Mouse (Mus musculus): ENCODE measurements around the gene Wnt10b. TPM values are rescaled to one million over a fixed set of nuclear protein-coding genes. Genes with fewer than 3 reads are reported as not detected.
A peak's percentile ranks its signal among the peaks of the same experiment; 100 is the strongest.

The Wnt10b gene
- total RNA-seq, 2 experiments from 2014 or later: not detected

- no peak for ATAC-seq (replicated peaks; ENCODE audit: low FRiP score, poor library complexity, severe bottlenecking)
Measured at GRCm38 (mm10) chr15:98736521-98736920, 41.4 kb downstream of the Wnt10b start.

DNA sequence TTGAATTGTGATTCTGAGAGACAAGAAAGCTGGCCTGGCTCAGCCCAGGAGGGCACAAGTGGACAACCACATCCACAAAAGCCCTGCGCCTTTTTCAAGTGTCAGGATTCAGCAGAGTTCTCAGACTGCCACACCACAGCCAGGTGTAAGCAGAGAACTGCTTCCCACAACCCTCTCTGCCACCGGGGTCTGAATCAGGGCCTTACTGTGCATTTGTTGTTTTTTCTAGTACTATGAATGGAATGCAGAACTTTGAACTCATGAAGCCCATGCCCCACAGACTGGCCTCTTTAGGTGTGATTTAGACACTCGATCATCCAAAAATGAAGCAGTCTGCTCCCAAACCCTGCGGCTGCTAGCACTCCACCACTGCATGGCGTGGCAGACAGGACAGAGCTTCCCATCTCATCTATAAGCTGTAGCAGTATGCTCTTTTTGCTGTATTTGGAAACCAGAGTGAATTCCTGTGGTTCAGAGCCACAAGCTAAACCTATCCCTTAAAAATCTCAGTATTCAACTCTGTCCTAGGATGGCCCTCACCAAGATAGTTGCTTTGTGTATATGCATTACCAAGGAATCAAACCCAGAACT lies 43.9 kb downstream of the Wnt10b start:
- no peak for ATAC-seq (replicated peaks; ENCODE audit: low FRiP score, poor library complexity, severe bottlenecking)

DNA sequence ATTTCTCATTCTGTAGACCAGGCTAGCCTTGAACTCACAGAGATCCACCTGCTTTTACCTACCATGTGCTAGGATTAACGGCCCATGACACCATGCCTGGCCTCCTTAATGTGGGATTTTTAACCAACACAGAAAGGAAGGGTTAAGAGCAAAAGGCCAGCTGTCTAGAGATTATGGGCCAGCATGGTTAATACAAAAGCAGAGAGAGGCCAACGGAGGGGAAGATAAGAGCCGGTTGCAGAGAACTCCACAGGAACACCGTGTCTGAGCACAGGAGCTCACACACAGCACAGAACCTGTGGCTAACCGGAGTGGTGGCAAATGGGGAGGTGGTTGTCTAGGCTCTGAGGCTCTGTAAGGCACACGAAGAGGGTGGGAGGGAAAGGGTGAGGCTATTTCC lies 44.6 kb downstream of the Wnt10b start:
- ATAC-seq (replicated peaks; ENCODE audit: low FRiP score, poor library complexity, severe bottlenecking): no peak

GRCm38 (mm10) chr15:98732006-98732531 lies 45.9 kb downstream of the Wnt10b start:
- ATAC-seq (replicated peaks; ENCODE audit: low FRiP score, poor library complexity, severe bottlenecking): no peak

- no peak for ATAC-seq (replicated peaks; ENCODE audit: low FRiP score, poor library complexity, severe bottlenecking)
Measured at GRCm38 (mm10) chr15:98730790-98731189, 47.2 kb downstream of the Wnt10b start.

GRCm38 (mm10) chr15:98729791-98730545 lies 48.0 kb downstream of the Wnt10b start:
- no peak for ATAC-seq (replicated peaks; ENCODE audit: low FRiP score, poor library complexity, severe bottlenecking)

DNA sequence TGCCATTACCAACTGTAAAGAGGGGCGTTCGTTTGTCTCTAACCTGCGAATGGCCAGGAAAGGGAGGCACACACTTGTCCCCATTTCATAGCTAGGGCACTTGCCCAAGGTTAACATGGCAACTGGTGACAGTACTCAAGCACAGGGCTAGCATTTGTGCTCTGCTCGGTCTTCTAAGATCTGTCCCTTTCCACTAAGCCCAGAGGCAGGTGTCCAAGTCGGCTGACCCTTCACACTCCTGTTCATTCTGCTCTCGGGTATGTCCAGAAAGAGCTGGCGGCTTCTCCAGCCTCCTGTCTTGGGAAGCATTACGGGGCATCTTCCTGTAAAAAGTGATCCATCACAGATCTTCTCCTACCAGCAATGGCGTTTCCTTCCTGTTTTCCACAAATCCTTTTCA lies 49.6 kb downstream of the Wnt10b start:
- ATAC-seq (replicated peaks; ENCODE audit: low FRiP score, poor library complexity, severe bottlenecking): 0 out of 2 replicates have a peak, but pooled peaks have one; percentile 15

DNA sequence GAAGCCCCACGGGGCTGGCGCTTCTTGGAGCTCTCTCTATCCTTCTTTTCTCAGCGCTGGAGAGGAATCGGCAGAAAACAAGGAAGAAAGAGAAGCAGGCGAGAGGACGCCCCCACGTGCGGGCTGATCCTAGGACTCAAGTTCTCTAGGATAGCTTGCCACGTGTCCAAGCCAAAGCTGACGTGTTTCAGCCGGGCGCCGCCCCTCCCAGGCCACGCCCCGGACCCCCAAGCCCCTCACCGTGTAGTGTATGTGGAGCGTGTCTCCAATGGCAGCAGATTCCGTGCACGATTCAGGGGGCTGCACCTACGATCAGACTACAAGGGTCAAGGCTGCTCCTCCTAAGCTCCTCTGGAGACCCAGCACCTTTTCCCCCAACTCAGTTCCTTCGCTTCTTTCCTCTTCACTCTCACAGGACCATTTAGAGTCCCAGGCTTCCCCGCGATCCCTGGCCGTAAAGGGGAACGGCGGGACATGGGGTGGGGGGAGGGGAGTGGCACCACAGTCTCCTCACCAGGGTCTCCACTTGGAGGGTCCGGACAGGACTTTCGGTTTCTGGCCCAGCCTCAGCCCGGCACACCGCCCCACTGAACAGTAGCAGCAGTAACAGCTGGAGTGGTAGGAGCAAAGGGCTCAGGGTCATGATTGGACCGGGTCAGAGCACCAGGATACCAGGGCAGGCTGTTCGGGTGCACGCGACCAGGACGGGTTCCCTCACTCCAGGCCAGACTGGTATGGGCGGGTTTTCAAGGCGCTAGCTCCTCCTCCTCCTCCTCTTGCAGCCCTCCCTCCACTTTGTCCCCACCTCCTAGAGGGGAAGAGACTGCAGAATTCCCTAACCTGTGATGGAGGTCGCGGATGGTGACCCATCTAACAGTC lies 50.3 kb downstream of the Wnt10b start, which contains the start of gene Fkbp11:
TSS of gene Fkbp11 (minus strand) at position 756 of the 879 bp plus-strand sequence.
- 0 out of 2 replicates have a peak, but pooled peaks have one; percentile 19 for ATAC-seq (replicated peaks; ENCODE audit: low FRiP score, poor library complexity, severe bottlenecking)

DNA sequence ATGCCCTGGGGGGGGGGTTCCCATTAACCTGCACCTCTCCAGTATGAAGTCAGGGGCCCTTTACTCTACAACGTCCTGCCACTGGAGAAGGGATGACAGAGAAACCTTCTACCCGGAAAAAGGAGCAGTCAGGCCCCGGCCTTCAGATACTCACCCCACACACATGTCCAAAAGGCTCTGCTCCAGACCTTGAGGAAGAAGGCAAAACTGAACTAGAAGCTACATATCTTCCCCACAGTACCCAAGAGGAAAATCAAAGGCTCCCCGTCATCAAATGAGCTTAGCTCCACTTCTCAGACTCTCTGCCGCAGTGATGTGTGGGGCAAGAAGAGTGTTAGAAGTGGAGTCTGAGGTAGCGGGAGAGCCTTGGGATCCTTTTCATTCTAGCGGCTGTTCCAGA lies 51.2 kb downstream of the Wnt10b start:
- no peak for ATAC-seq (replicated peaks; ENCODE audit: low FRiP score, poor library complexity, severe bottlenecking)

GRCm38 (mm10) chr15:98726079-98726478 lies 51.9 kb downstream of the Wnt10b start:
- ATAC-seq (replicated peaks; ENCODE audit: low FRiP score, poor library complexity, severe bottlenecking): no peak

DNA sequence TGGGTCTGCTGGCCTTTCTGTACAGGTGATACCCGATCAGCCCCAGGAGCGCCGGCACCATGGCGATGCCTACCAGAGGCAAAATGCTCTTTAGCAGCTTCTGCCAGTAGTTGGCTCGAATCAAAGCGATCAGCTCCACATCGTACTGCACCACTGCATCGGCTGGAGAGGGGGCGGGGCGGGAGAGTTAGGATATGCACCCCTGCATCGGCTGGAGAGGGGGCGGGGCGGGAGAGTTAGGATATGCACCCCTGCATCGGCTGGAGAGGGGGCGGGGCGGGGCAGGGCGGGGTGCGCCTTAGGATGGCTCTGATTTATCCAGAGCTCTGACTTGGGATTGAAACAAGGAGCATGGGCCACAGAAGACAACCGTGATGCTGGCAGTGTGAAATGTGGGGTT lies 53.5 kb downstream of the Wnt10b start:
- ATAC-seq (replicated peaks; ENCODE audit: low FRiP score, poor library complexity, severe bottlenecking): no peak

DNA sequence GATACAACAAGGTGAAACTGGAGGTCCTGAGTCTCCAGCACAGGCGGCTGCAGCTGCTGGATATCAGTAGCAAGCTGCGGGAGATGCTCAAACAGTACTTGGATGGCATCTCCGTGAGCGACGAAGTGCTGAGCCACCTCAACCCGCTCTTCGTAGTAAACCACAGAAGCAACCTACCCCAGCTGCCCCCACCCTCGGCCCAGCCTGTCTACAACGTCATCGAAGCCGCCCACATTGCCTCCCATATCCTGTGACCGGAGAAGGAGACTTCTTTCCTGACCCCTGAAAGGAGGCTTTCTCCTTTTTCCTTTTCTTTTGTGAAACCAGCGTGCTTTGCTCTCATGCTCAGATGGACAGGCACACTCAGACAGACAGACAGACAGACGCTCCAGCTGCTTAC lies 55.1 kb downstream of the Wnt10b start:
- no peak for ATAC-seq (replicated peaks; ENCODE audit: low FRiP score, poor library complexity, severe bottlenecking)

DNA sequence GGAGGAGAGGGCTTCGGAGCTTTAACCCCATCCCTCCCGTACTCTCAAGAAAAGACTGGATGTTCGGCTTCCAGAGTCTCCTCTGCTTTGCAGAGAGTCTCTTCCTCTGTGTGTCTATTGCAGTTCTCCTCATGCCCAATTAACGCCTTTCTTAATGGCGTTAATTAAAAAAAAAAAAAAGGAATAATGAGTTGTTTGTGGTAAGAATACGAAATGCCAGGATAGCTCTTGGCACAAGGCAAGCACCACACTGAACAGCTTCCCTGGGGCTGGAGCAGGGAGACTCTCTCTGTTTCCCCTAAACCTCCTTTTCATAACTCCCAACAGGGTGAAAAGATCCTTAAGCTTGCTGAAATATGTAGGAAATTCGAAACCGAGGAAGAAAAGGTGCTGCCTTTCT lies 55.8 kb downstream of the Wnt10b start:
- ATAC-seq (replicated peaks; ENCODE audit: low FRiP score, poor library complexity, severe bottlenecking): no peak

Other genes with a start within 250 kb of the Wnt10b start
- gene Kansl2, start 243.9 kb downstream of the Wnt10b start, total RNA-seq (2015; ENCODE audit: low replicate concordance): 15.9 and 17.1 TPM in 2 replicates
- 4.9 and 11.4 TPM in 2 replicates for gene Kansl2, start 243.9 kb downstream of the Wnt10b start, total RNA-seq (2017; ENCODE audit: low replicate concordance)
- 23.8 and 41.1 TPM in 2 replicates for gene Ccnt1, start 207.2 kb downstream of the Wnt10b start, total RNA-seq (2015; ENCODE audit: low replicate concordance)
- gene Ccnt1, start 207.2 kb downstream of the Wnt10b start, total RNA-seq (2017; ENCODE audit: low replicate concordance): 37.2 and 38.3 TPM in 2 replicates
- not detected in 2 replicates for gene 4930415O20Rik, start 207.1 kb downstream of the Wnt10b start, total RNA-seq (2015; ENCODE audit: low replicate concordance)
- not detected in 2 replicates for gene 4930415O20Rik, start 207.1 kb downstream of the Wnt10b start, total RNA-seq (2017; ENCODE audit: low replicate concordance)
- 4.8 and 26.8 TPM in 2 replicates for gene Adcy6, start 168.1 kb downstream of the Wnt10b start, total RNA-seq (2015; ENCODE audit: low replicate concordance)
- 33.2 and 42.9 TPM in 2 replicates for gene Adcy6, start 168.1 kb downstream of the Wnt10b start, total RNA-seq (2017; ENCODE audit: low replicate concordance)
- gene Cacnb3, start 147.3 kb downstream of the Wnt10b start, total RNA-seq (2015; ENCODE audit: low replicate concordance): not detected in 2 replicates
- gene Cacnb3, start 147.3 kb downstream of the Wnt10b start, total RNA-seq (2017; ENCODE audit: low replicate concordance): not detected in 2 replicates
- gene Ddx23, start 115.3 kb downstream of the Wnt10b start, total RNA-seq (2015; ENCODE audit: low replicate concordance): 9.4 and 10.4 TPM in 2 replicates
- 32.3 and 40.2 TPM in 2 replicates for gene Ddx23, start 115.3 kb downstream of the Wnt10b start, total RNA-seq (2017; ENCODE audit: low replicate concordance)
- 4.4 TPM in 1 of 2 replicates, not detected in the other for gene Rnd1, start 100.7 kb downstream of the Wnt10b start, total RNA-seq (2015; ENCODE audit: low replicate concordance)
- 0.42 and 2.2 TPM in 2 replicates for gene Rnd1, start 100.7 kb downstream of the Wnt10b start, total RNA-seq (2017; ENCODE audit: low replicate concordance)
- not detected in 2 replicates for gene Ccdc65, start 69.9 kb downstream of the Wnt10b start, total RNA-seq (2015; ENCODE audit: low replicate concordance)
- gene Ccdc65, start 69.9 kb downstream of the Wnt10b start, total RNA-seq (2017; ENCODE audit: low replicate concordance): not detected in 2 replicates
- 1.2 TPM in 1 of 2 replicates, not detected in the other for gene Fkbp11, start 50.0 kb downstream of the Wnt10b start, total RNA-seq (2015; ENCODE audit: low replicate concordance)
- gene Fkbp11, start 50.0 kb downstream of the Wnt10b start, total RNA-seq (2017; ENCODE audit: low replicate concordance): 0.84 and 1.0 TPM in 2 replicates
- 7.1 and 8.4 TPM in 2 replicates for gene Arf3, start 14.9 kb downstream of the Wnt10b start, total RNA-seq (2015; ENCODE audit: low replicate concordance)
- 4.6 and 8.1 TPM in 2 replicates for gene Arf3, start 14.9 kb downstream of the Wnt10b start, total RNA-seq (2017; ENCODE audit: low replicate concordance)
- gene Wnt1, start 11.7 kb upstream of the Wnt10b start, total RNA-seq (2015; ENCODE audit: low replicate concordance): not detected in 2 replicates
- gene Wnt1, start 11.7 kb upstream of the Wnt10b start, total RNA-seq (2017; ENCODE audit: low replicate concordance): not detected in 2 replicates
- not detected in 2 replicates for gene Ddn, start 31.3 kb upstream of the Wnt10b start, total RNA-seq (2015; ENCODE audit: low replicate concordance)
- gene Ddn, start 31.3 kb upstream of the Wnt10b start, total RNA-seq (2017; ENCODE audit: low replicate concordance): not detected in 2 replicates
- gene Prkag1, start 53.4 kb upstream of the Wnt10b start, total RNA-seq (2015; ENCODE audit: low replicate concordance): 20.2 and 21.5 TPM in 2 replicates
- 35.1 and 37.9 TPM in 2 replicates for gene Prkag1, start 53.4 kb upstream of the Wnt10b start, total RNA-seq (2017; ENCODE audit: low replicate concordance)
- 23.0 and 28.1 TPM in 2 replicates for gene Kmt2d, start 93.1 kb upstream of the Wnt10b start, total RNA-seq (2015; ENCODE audit: low replicate concordance)
- gene Kmt2d, start 93.1 kb upstream of the Wnt10b start, total RNA-seq (2017; ENCODE audit: low replicate concordance): 27.9 and 31.8 TPM in 2 replicates
- gene Rhebl1, start 116.4 kb upstream of the Wnt10b start, total RNA-seq (2015; ENCODE audit: low replicate concordance): 2.1 TPM in 1 of 2 replicates, not detected in the other
- 0.98 and 1.8 TPM in 2 replicates for gene Rhebl1, start 116.4 kb upstream of the Wnt10b start, total RNA-seq (2017; ENCODE audit: low replicate concordance)
- not detected in 2 replicates for gene Dhh, start 120.4 kb upstream of the Wnt10b start, total RNA-seq (2015; ENCODE audit: low replicate concordance)
- not detected in 2 replicates for gene Dhh, start 120.4 kb upstream of the Wnt10b start, total RNA-seq (2017; ENCODE audit: low replicate concordance)
- gene Lmbr1l, start 140.1 kb upstream of the Wnt10b start, total RNA-seq (2015; ENCODE audit: low replicate concordance): 2.3 and 3.3 TPM in 2 replicates
- gene Lmbr1l, start 140.1 kb upstream of the Wnt10b start, total RNA-seq (2017; ENCODE audit: low replicate concordance): 10.6 and 12.8 TPM in 2 replicates
- gene Tuba1b, start 156.4 kb upstream of the Wnt10b start, total RNA-seq (2015; ENCODE audit: low replicate concordance): 804 and 902 TPM in 2 replicates
- gene Tuba1b, start 156.4 kb upstream of the Wnt10b start, total RNA-seq (2017; ENCODE audit: low replicate concordance): 180 and 247 TPM in 2 replicates
- gene Gm49450, start 175.4 kb upstream of the Wnt10b start, total RNA-seq (2015; ENCODE audit: low replicate concordance): not detected in 2 replicates
- gene Gm49450, start 175.4 kb upstream of the Wnt10b start, total RNA-seq (2017; ENCODE audit: low replicate concordance): 4.7 TPM in 1 of 2 replicates, not detected in the other
- 15.3 and 19.6 TPM in 2 replicates for gene Tuba1a, start 175.6 kb upstream of the Wnt10b start, total RNA-seq (2015; ENCODE audit: low replicate concordance)
- gene Tuba1a, start 175.6 kb upstream of the Wnt10b start, total RNA-seq (2017; ENCODE audit: low replicate concordance): 4.3 and 5.9 TPM in 2 replicates

Measured in erythroblast, adult 5-6 weeks (primary cell).